Mouse (Mus musculus) MEL (cell line): ENCODE data around the gene Gnat2. TPM values are rescaled to one million over a fixed set of nuclear protein-coding genes. Genes with fewer than 3 reads are reported as not detected.

Experiments
- DNase-seq: peaks from one replicate; pipeline ENCODE4 v3.0.0; 2011; ENCODE audit warnings: low read depth, low spot score
- H3K27ac ChIP-seq: 2 replicates; pipeline ENCODE4 v1.5.1; 2012; ENCODE audit warnings: low read depth, mild to moderate bottlenecking, control low read depth, low read length, moderate library complexity; ENCODE audit not compliant: control insufficient read depth
- H3K27me3 ChIP-seq, 2 experiments: fragments of 150-350 bp in 1 of 2; sonication (generic) in 1 of 2; 2 replicates each; pipeline ENCODE4 v1.6.1; 2012; ENCODE audit warnings: low read length in 2 of 2, mild to moderate bottlenecking in 2 of 2, improper control_type of control experiment in 1 of 2, moderate library complexity in 1 of 2; ENCODE audit not compliant: insufficient read depth in 2 of 2, control insufficient read depth in 1 of 2
- H3K36me3 ChIP-seq, 2 experiments: 2 replicates each; pipeline ENCODE4 v1.6.1; 2012 to 2014; ENCODE audit warnings: low read length in 2 of 2, improper control_type of control experiment in 1 of 2, inconsistent platforms in 1 of 2, mild to moderate bottlenecking in 1 of 2; ENCODE audit not compliant: insufficient read depth in 2 of 2, control insufficient read depth in 1 of 2
- H3K4me1 ChIP-seq, 2 experiments: fragments of 150-350 bp in 1 of 2; sonication (generic) in 1 of 2; 2 replicates each; pipeline ENCODE4 v1.6.1; 2012; ENCODE audit warnings: low read length in 2 of 2, improper control_type of control experiment in 1 of 2, mild to moderate bottlenecking in 1 of 2; ENCODE audit not compliant: insufficient read depth in 2 of 2, control insufficient read depth in 1 of 2
- H3K4me3 ChIP-seq, 2 experiments: fragments of 150-350 bp in 1 of 2; sonication (generic) in 1 of 2; 2 replicates each; pipeline ENCODE4 v1.5.1; 2012; ENCODE audit warnings: low read depth in 2 of 2, low read length in 2 of 2, mild to moderate bottlenecking in 2 of 2, moderate library complexity in 2 of 2, control low read depth in 1 of 2, improper control_type of control experiment in 1 of 2; ENCODE audit not compliant: control insufficient read depth in 1 of 2, insufficient read depth in 1 of 2
- H3K79me2 ChIP-seq: 2 replicates; pipeline ENCODE4 v1.6.1; 2012; ENCODE audit warnings: mild to moderate bottlenecking, low read length, moderate library complexity; ENCODE audit not compliant: control insufficient read depth, poor library complexity, insufficient read depth
- H3K9ac ChIP-seq: 2 replicates; pipeline ENCODE4 v1.6.1; 2012; ENCODE audit warnings: low read depth, mild to moderate bottlenecking, control low read depth, low read length, moderate library complexity; ENCODE audit not compliant: control insufficient read depth, poor library complexity, severe bottlenecking
- H3K9me3 ChIP-seq: fragments of 150-350 bp; sonication (generic); replicated peaks from 2 replicates; pipeline ENCODE4 v1.6.1; 2012; ENCODE audit warnings: mild to moderate bottlenecking, low read length, improper control_type of control experiment, moderate library complexity; ENCODE audit not compliant: insufficient read depth
- BHLHE40 ChIP-seq: IDR thresholded peaks from 2 replicates; pipeline ENCODE4 v1.6.1; 2012; ENCODE audit warnings: low read depth, mild to moderate bottlenecking, inconsistent platforms, low read length, improper control_type of control experiment, borderline replicate concordance
- CHD1 ChIP-seq: IDR thresholded peaks from 2 replicates; pipeline ENCODE4 v1.6.1; 2012; ENCODE audit warnings: low read depth, mild to moderate bottlenecking, inconsistent platforms, low read length, improper control_type of control experiment
- E2F4 ChIP-seq: IDR thresholded peaks from 2 replicates; pipeline ENCODE4 v1.6.1; 2011; ENCODE audit warnings: low read depth, low read length, improper control_type of control experiment, borderline replicate concordance
- ETS1 ChIP-seq: IDR thresholded peaks from 2 replicates; pipeline ENCODE4 v1.6.1; 2012; ENCODE audit warnings: low read depth, mild to moderate bottlenecking, inconsistent platforms, low read length, improper control_type of control experiment, moderate library complexity
- GABPA ChIP-seq: IDR thresholded peaks from 2 replicates; pipeline ENCODE4 v1.6.1; 2012; ENCODE audit warnings: low read depth, mild to moderate bottlenecking, inconsistent platforms, low read length, improper control_type of control experiment, moderate library complexity
- GATA1 ChIP-seq: IDR thresholded peaks from 2 replicates; pipeline ENCODE4 v1.6.1; 2011; ENCODE audit warnings: low read depth, low read length, improper control_type of control experiment
- HCFC1 ChIP-seq: IDR thresholded peaks from 2 replicates; pipeline ENCODE4 v1.6.1; 2012; ENCODE audit warnings: low read depth, mild to moderate bottlenecking, inconsistent platforms, low read length, improper control_type of control experiment, moderate library complexity
- KAT2A ChIP-seq: conservative IDR thresholded peaks from 2 replicates; pipeline ENCODE4 v1.6.1; 2012; ENCODE audit warnings: low read depth, low read length, improper control_type of control experiment, inconsistent platforms
- MAZ ChIP-seq: IDR thresholded peaks from 2 replicates; pipeline ENCODE4 v1.6.1; 2012; ENCODE audit warnings: low read depth, mild to moderate bottlenecking, inconsistent platforms, low read length, improper control_type of control experiment
- MXI1 ChIP-seq: IDR thresholded peaks from 2 replicates; pipeline ENCODE4 v1.6.1; 2011; ENCODE audit warnings: mild to moderate bottlenecking, low read depth, low read length, improper control_type of control experiment
- MYB ChIP-seq: IDR thresholded peaks from 2 replicates; pipeline ENCODE4 v1.6.1; 2011; ENCODE audit warnings: mild to moderate bottlenecking, low read depth, low read length, improper control_type of control experiment
- MYC ChIP-seq: IDR thresholded peaks from 2 replicates; pipeline ENCODE4 v1.6.1; 2011; ENCODE audit warnings: low read depth, mild to moderate bottlenecking, low read length, improper control_type of control experiment, moderate library complexity
- NELFE ChIP-seq: IDR thresholded peaks from 2 replicates; pipeline ENCODE4 v1.6.1; 2011; ENCODE audit warnings: low read depth, low read length, improper control_type of control experiment
- POLR2A ChIP-seq, 2 experiments: IDR thresholded peaks; 2 replicates each; pipeline ENCODE4 v1.6.1; 2011 to 2012; ENCODE audit warnings: low read length in 2 of 2, mild to moderate bottlenecking in 2 of 2, control low read depth in 1 of 2, improper control_type of control experiment in 1 of 2, low read depth in 1 of 2, moderate library complexity in 1 of 2; ENCODE audit not compliant: control insufficient read depth in 1 of 2, insufficient read depth in 1 of 2, poor library complexity in 1 of 2
- POLR2AphosphoS5 ChIP-seq: IDR thresholded peaks from 2 replicates; pipeline ENCODE4 v1.6.1; 2012; ENCODE audit warnings: low read depth, borderline replicate concordance, mild to moderate bottlenecking, inconsistent platforms, low read length, moderate library complexity, mixed read lengths
- SIN3A ChIP-seq: IDR thresholded peaks from 2 replicates; pipeline ENCODE4 v1.6.1; 2012; ENCODE audit warnings: low read length, improper control_type of control experiment, inconsistent platforms
- TAL1 ChIP-seq: IDR thresholded peaks from 2 replicates; pipeline ENCODE4 v1.6.1; 2012; ENCODE audit warnings: mild to moderate bottlenecking, inconsistent platforms, low read length, moderate library complexity, mixed read lengths
- TCF12 ChIP-seq: IDR thresholded peaks from 2 replicates; pipeline ENCODE4 v1.6.1; 2014; ENCODE audit warnings: low read depth, mild to moderate bottlenecking, inconsistent platforms, low read length, improper control_type of control experiment, moderate library complexity
- UBTF ChIP-seq: IDR thresholded peaks from 2 replicates; pipeline ENCODE4 v1.6.1; 2012; ENCODE audit warnings: low read depth, mild to moderate bottlenecking, inconsistent platforms, low read length, improper control_type of control experiment, moderate library complexity, borderline replicate concordance; ENCODE audit not compliant: insufficient read depth
- USF1 ChIP-seq: IDR thresholded peaks from 2 replicates; pipeline ENCODE4 v1.6.1; 2014; ENCODE audit warnings: low read depth, mild to moderate bottlenecking, inconsistent platforms, low read length, improper control_type of control experiment, moderate library complexity
- USF2 ChIP-seq, 2 experiments: IDR thresholded peaks; 2 replicates each; pipeline ENCODE4 v1.6.1; 2011 to 2012; ENCODE audit warnings: improper control_type of control experiment in 2 of 2, low read length in 2 of 2, borderline replicate concordance in 1 of 2, inconsistent platforms in 1 of 2, low read depth in 1 of 2, mild to moderate bottlenecking in 1 of 2; ENCODE audit not compliant: insufficient read depth in 1 of 2
- ZC3H11A ChIP-seq: IDR thresholded peaks from 2 replicates; pipeline ENCODE4 v1.6.1; 2012; ENCODE audit warnings: low read depth, mild to moderate bottlenecking, inconsistent platforms, low read length, improper control_type of control experiment
- ZKSCAN1 ChIP-seq: IDR thresholded peaks from 2 replicates; pipeline ENCODE4 v1.6.1; 2012; ENCODE audit warnings: low read depth, mild to moderate bottlenecking, inconsistent platforms, low read length, improper control_type of control experiment, moderate library complexity
- ZMIZ1 ChIP-seq: IDR thresholded peaks from 2 replicates; pipeline ENCODE4 v1.6.1; 2012; ENCODE audit warnings: low read depth, mild to moderate bottlenecking, inconsistent platforms, low read length, improper control_type of control experiment, moderate library complexity
- ZNF384 ChIP-seq: IDR thresholded peaks from 2 replicates; pipeline ENCODE4 v1.6.1; 2012; ENCODE audit warnings: low read depth, mild to moderate bottlenecking, inconsistent platforms, low read length, improper control_type of control experiment
- polyA plus RNA-seq, 2 experiments: library from polyadenylated mRNA; stranded (reverse) in 1 of 2; unstranded in 1 of 2; fragments of >175 nt in 1 of 2; fragments of >200 nt in 1 of 2; gene quantifications; 2 replicates each; pipeline versions ENCODE4 v1.2.1 to v1.2.4; 2012; ENCODE audit warnings: low replicate concordance in 2 of 2, low read depth in 1 of 2; ENCODE audit not compliant: insufficient read length in 2 of 2, insufficient read depth in 1 of 2, missing spikeins in 1 of 2
- total RNA-seq: library from RNA; depleted of rRNA; stranded (reverse); fragments of 300-350 nt; gene quantifications from 2 replicates; pipeline ENCODE4 v1.2.3, GENCODE M21; 2012

Gnat2 gene
- total and polyA plus RNA-seq, 3 experiments: 4.7 to 12.4 TPM; not detected in 1

GRCm38 (mm10) chr3:108132484-108132883, 39.9 kb downstream of the Gnat2 start:
- TF ChIP-seq NELFE: no peak
- TF ChIP-seq TAL1: no peak
- peak; percentile 82 for TF ChIP-seq USF1
- peak in 1 of 2 experiments; percentile 8; a peak in 1 of 4 replicates for TF ChIP-seq USF2 (IDR thresholded peaks at IDR 0.05; ENCODE audit: borderline replicate concordance in 1 of 2, insufficient read depth in 1 of 2, low read depth in 1 of 2, low read length in 2 of 2)
- TF ChIP-seq HCFC1: no peak
- no peak for TF ChIP-seq GABPA
- Histone ChIP-seq H3K79me2 (peaks cover 54% of the 10 kb centered on the region), H3K27ac (no peak overlapping the region), H3K4me1 (peaks cover 41 to 42% of the 10 kb centered on the region in 2 experiments), H3K36me3 (peaks cover 7 to 53% of the 10 kb centered on the region in 2 experiments), H3K9ac (no peak overlapping the region), H3K9me3 (no peaks in the 10 kb centered on the region), H3K4me3 (no peak overlapping the region), H3K27me3 (no peaks in the 10 kb centered on the region)
- DNase-seq: no peak

- Histone ChIP-seq H3K4me3 (no peak overlapping the region), H3K9ac (no peak overlapping the region), H3K4me1 (peaks cover 29% of the 10 kb centered on the region in 2 experiments), H3K79me2 (peaks cover 54% of the 10 kb centered on the region), H3K9me3 (no peaks in the 10 kb centered on the region), H3K36me3 (peaks cover 11 to 42% of the 10 kb centered on the region in 2 experiments), H3K27ac (no peak overlapping the region)
- TF ChIP-seq CHD1: no peak
- 0 out of 2 replicates have a peak, but pooled peaks have one; percentile 5 for TF ChIP-seq TAL1
- TF ChIP-seq ZNF384: peak; percentile 81
- no peak for TF ChIP-seq SIN3A
- no peak for TF ChIP-seq E2F4
- TF ChIP-seq MYB: no peak
- no peak for TF ChIP-seq MAZ
- TF ChIP-seq, all 39 proteins: peak for 2
- peak; percentile 32 for DNase-seq
- H3K27me3 ChIP-seq: no peaks in the 10 kb centered on the region
These were observed 42.1 kb downstream of the Gnat2 start for GRCm38 (mm10) chr3:108134701-108135100.

- H3K36me3 ChIP-seq: peaks cover 14 to 32% of the 10 kb centered on the region in 2 experiments
- TF ChIP-seq ETS1: no peak
- TF ChIP-seq ZC3H11A: no peak
- no peak for TF ChIP-seq ZMIZ1
- no peak for TF ChIP-seq POLR2A (IDR thresholded peaks at IDR 0.05; ENCODE audit: control insufficient read depth in 1 of 2, insufficient read depth in 1 of 2, low read depth in 1 of 2, low read length in 2 of 2, poor library complexity in 1 of 2)
- no peak for TF ChIP-seq MYC
- no peak for TF ChIP-seq GABPA
- no peak for TF ChIP-seq TCF12
- no peak for TF ChIP-seq UBTF
- TF ChIP-seq CHD1: no peak
- no peak for TF ChIP-seq MXI1
- TF ChIP-seq SIN3A: no peak
- no peak for TF ChIP-seq BHLHE40
- no peak for TF ChIP-seq ZKSCAN1
- no peak for TF ChIP-seq POLR2AphosphoS5
- no peak for TF ChIP-seq USF2 (IDR thresholded peaks at IDR 0.05; ENCODE audit: borderline replicate concordance in 1 of 2, insufficient read depth in 1 of 2, low read depth in 1 of 2, low read length in 2 of 2)
- no peak for TF ChIP-seq KAT2A
- TF ChIP-seq HCFC1: no peak
- no peak for TF ChIP-seq MYB
- TF ChIP-seq GATA1: no peak
- TF ChIP-seq, all 39 proteins: peak for 0
- no peak overlapping the region for H3K27ac ChIP-seq
- no peak overlapping the region for H3K4me3 ChIP-seq
- no peak for DNase-seq
- peaks cover 5 to 10% of the 10 kb centered on the region in 2 experiments for H3K4me1 ChIP-seq
- no peaks in the 10 kb centered on the region for H3K27me3 ChIP-seq
- H3K79me2 ChIP-seq: peaks cover 59% of the 10 kb centered on the region
- H3K9me3 ChIP-seq: no peaks in the 10 kb centered on the region
- H3K9ac ChIP-seq: no peak overlapping the region
These were observed 46.5 kb downstream of the Gnat2 start for GRCm38 (mm10) chr3:108139113-108139512.
